In genomic region chr13:88828362-88828761, GRCm38 (mm10) we compare ENCODE assay signal across 12 mouse cellular contexts. TPM values are rescaled to one million over a fixed set of nuclear protein-coding genes. Genes with fewer than 3 reads are reported as not detected.
A peak's percentile ranks its signal among the peaks of the same experiment; 100 is the strongest.
DNase-seq lines count a peak whose midpoint lies in the region; ATAC-seq lines count a peak whose summit lies in the region.
"Had no signal": no experiment of that assay in that cellular context is flagged by ENCODE, and none has a peak within 500 bp of the region (broad histone marks: within the 10 kb centered on the region; RNA-seq: fewer than 3 reads in every experiment).

No protein-coding gene starts in this region.

- no peaks in the 10 kb centered on the region for H3K27me3 ChIP-seq in heart, embryonic 10.5 days (ENCODE audit: insufficient read depth, poor library complexity, severe bottlenecking)
- H3K27me3 ChIP-seq: forebrain, embryonic 13.5 days had no signal

- 18% methylated on average over 10 of the region's 10 CpGs for WGBS in heart, embryonic 10.5 days

- no peaks in the 10 kb centered on the region for H3K9me3 ChIP-seq in heart, embryonic 10.5 days
- H3K9me3 ChIP-seq: forebrain, embryonic 13.5 days had no signal

- H3K36me3 ChIP-seq in heart, embryonic 10.5 days, result no peaks in the 10 kb centered on the region

- H3K4me1 ChIP-seq in heart, embryonic 10.5 days, result no peaks in the 10 kb centered on the region

- H3K27ac ChIP-seq in heart, embryonic 10.5 days, result peak overlapping the region; percentile 49; the same call in 1 of the 2 replicates
- H3K27ac ChIP-seq: forebrain, embryonic 13.5 days; liver, embryonic 14.5 days had no signal

- no peak for ATAC-seq in erythroid progenitor cell, adult 5-6 weeks (replicated peaks; ENCODE audit: low FRiP score, poor library complexity, severe bottlenecking)
- ATAC-seq: forebrain, embryonic 13.5 days had no signal

- DNase-seq in heart, embryonic 10.5 days (ENCODE audit: low spot score), result no peak
- DNase-seq in heart, adult 18-20 months, result no peak
- peak; percentile 10 for DNase-seq in thymus, postnatal 0 days (ENCODE audit: low spot score)
- no peak for DNase-seq in thymus, adult 18-20 months
- peak; percentile 52 for DNase-seq in lung, postnatal 25 days (ENCODE audit: low spot score)
- no peak for DNase-seq in thymus, postnatal 14 days
- DNase-seq in urinary bladder, postnatal 14 days (ENCODE audit: low spot score), result no peak
- DNase-seq: adrenal gland, postnatal 36 days; kidney, postnatal 14 days had no signal

- H3K4me3 ChIP-seq in heart, embryonic 10.5 days, result peak overlapping the region; percentile 47
- H3K4me3 ChIP-seq: forebrain, embryonic 13.5 days had no signal

RNA-seq across cellular contexts. Expression of gene Edil3, which starts 7.1 kb away (rescaled TPM):
- 11.6 and 15.5 TPM in 2 replicates for polyA plus RNA-seq in heart, embryonic 10.5 days (2016; fragmentation: Nextera tagmentation; extraction: Ambion mirVana)
- under 1 TPM; 0.17 to 0.44 TPM for total RNA-seq in heart, adult 18-20 months (2021)
- polyA plus RNA-seq in thymus, postnatal 0 days (2015; fragmentation: Nextera tagmentation; extraction: Ambion mirVana), result 0.08 and 0.17 TPM in 2 replicates
- total RNA-seq in erythroid progenitor cell, adult 5-6 weeks (2015; ENCODE audit: low replicate concordance), result not detected in 2 replicates
- not detected in 2 replicates for total RNA-seq in erythroid progenitor cell, adult 5-6 weeks (2017; ENCODE audit: low replicate concordance)

Comparison
In these comparisons a context has a peak if more than half of its experiments do, and no peak if none do; other contexts are left out.
1. DNase-seq: peak in thymus, postnatal 0 days (single experiment) and lung, postnatal 25 days (single experiment); none in heart, embryonic 10.5 days (single experiment), heart, adult 18-20 months (0 of 2), thymus, adult 18-20 months (0 of 2), thymus, postnatal 14 days (single experiment) and urinary bladder, postnatal 14 days (single experiment).